Mouse (Mus musculus) heart, embryonic 16.5 days (tissue): Measurements from ENCODE around the gene Slco2a1. TPM values are rescaled to one million over a fixed set of nuclear protein-coding genes. Genes with fewer than 3 reads are reported as not detected.
A peak's percentile ranks its signal among the peaks of the same experiment; 100 is the strongest.

Experiments
- ATAC-seq: fragments of 200-750 bp; cut with Nextera tagmentation; replicated peaks from 2 replicates; pipeline ENCODE4 v1.8.0; 2017; ENCODE audit warnings: moderate number of reproducible peaks; ENCODE audit not compliant: insufficient read depth, low FRiP score; ENCODE audit errors: extremely low read depth
- H3K27ac ChIP-seq: fragments of 300-500 bp; sonication (generic); 2 replicates; pipeline ENCODE4 v1.5.1; 2014; ENCODE audit warnings: mild to moderate bottlenecking, low read length, control low read depth, moderate library complexity
- H3K27me3 ChIP-seq: fragments of 300-500 bp; sonication (generic); 2 replicates; pipeline ENCODE4 v1.6.1; 2014; ENCODE audit warnings: low read length, mixed read lengths; ENCODE audit not compliant: control insufficient read depth, insufficient read depth
- H3K36me3 ChIP-seq: fragments of 300-500 bp; sonication (generic); 2 replicates; pipeline ENCODE4 v1.6.1; 2014; ENCODE audit not compliant: control insufficient read depth, insufficient read depth
- H3K4me1 ChIP-seq: fragments of 300-500 bp; sonication (generic); 2 replicates; pipeline ENCODE4 v1.6.1; 2014; ENCODE audit warnings: low read length, mixed read lengths; ENCODE audit not compliant: control insufficient read depth, insufficient read depth
- H3K4me2 ChIP-seq: fragments of 300-500 bp; sonication (generic); 2 replicates; pipeline ENCODE4 v1.6.1; 2014; ENCODE audit warnings: low read depth, mild to moderate bottlenecking, control low read depth, low read length
- H3K4me3 ChIP-seq: fragments of 300-500 bp; sonication (generic); 2 replicates; pipeline ENCODE4 v1.5.1; 2014; ENCODE audit warnings: mild to moderate bottlenecking, control low read depth, low read length
- H3K9ac ChIP-seq: fragments of 300-500 bp; sonication (generic); 2 replicates; pipeline ENCODE4 v1.6.1; 2014; ENCODE audit warnings: low read length, control low read depth
- H3K9me3 ChIP-seq: fragments of 300-500 bp; sonication (generic); replicated peaks from 2 replicates; pipeline ENCODE4 v1.6.1; 2016; ENCODE audit warnings: low read length; ENCODE audit not compliant: control insufficient read depth
- WGBS: fragments of 180-500 bp; shearing (Covaris S2); extraction: QIAGEN DNeasy Blood & Tissue Kit; methylation state at CpG from one replicate; pipeline ENCODE4 v1.1.7; 2014; 5-methylcytosine and 5-hydroxymethylcytosine counted together
- polyA plus RNA-seq: library from polyadenylated mRNA; unstranded; fragments of >200 nt; fragmentation: Nextera tagmentation; extraction: Ambion mirVana; gene quantifications from 2 replicates; pipeline ENCODE4 v1.2.1, GENCODE M21; 2015

Gene Slco2a1
- polyA plus RNA-seq, 1 experiment from 2014 or later: 7.9 TPM

- Histone ChIP-seq H3K27ac (no peak overlapping the region), H3K9ac (no peak overlapping the region), H3K4me3 (no peak overlapping the region), H3K4me1 (no peaks in the 10 kb centered on the region), H3K27me3 (no peaks in the 10 kb centered on the region), H3K9me3 (no peaks in the 10 kb centered on the region; the same call in 1 of the 2 replicates), H3K4me2 (no peak overlapping the region), H3K36me3 (no peaks in the 10 kb centered on the region)
- WGBS: 91% methylated on average over 6 of the region's 6 CpGs
- no peak for ATAC-seq
Measured at GRCm38 (mm10) chr9:103063591-103063990, 75.1 kb downstream of the Slco2a1 start.

- no peak overlapping the region for H3K4me2 ChIP-seq
- 0 out of 2 replicates have a peak, but pooled peaks cover under 1% of the 10 kb centered on the region for H3K4me1 ChIP-seq
- no peak for ATAC-seq
- H3K9ac ChIP-seq: no peak overlapping the region
- H3K27ac ChIP-seq: no peak overlapping the region
- H3K36me3 ChIP-seq: no peaks in the 10 kb centered on the region
- H3K27me3 ChIP-seq: no peaks in the 10 kb centered on the region
- no peak overlapping the region for H3K4me3 ChIP-seq
- WGBS: 83% methylated on average over 8 of the region's 8 CpGs
- H3K9me3 ChIP-seq: no peaks in the 10 kb centered on the region; the same call in 1 of the 2 replicates
Measured at GRCm38 (mm10) chr9:103066845-103067244, 78.3 kb downstream of the Slco2a1 start.

- Histone ChIP-seq H3K36me3 (no peaks in the 10 kb centered on the region), H3K4me3 (no peak overlapping the region), H3K9me3 (no peaks in the 10 kb centered on the region; the same call in 1 of the 2 replicates), H3K4me1 (0 out of 2 replicates have a peak, but pooled peaks cover 4% of the 10 kb centered on the region), H3K4me2 (no peak overlapping the region), H3K27me3 (no peaks in the 10 kb centered on the region), H3K9ac (no peak overlapping the region), H3K27ac (no peak overlapping the region)
- whole genome bisulfite sequencing: 89% methylated on average over 11 of the region's 11 CpGs
- ATAC-seq: no peak
Measured at GRCm38 (mm10) chr9:103067651-103068050, 79.1 kb downstream of the Slco2a1 start.

GRCm38 (mm10) chr9:103068769-103069168 is 80.3 kb downstream of the Slco2a1 start:
- 76% methylated on average over 8 of the region's 8 CpGs for WGBS
- H3K4me2 ChIP-seq: no peak overlapping the region
- no peak for ATAC-seq

GRCm38 (mm10) chr9:103071541-103072203 is 83.2 kb downstream of the Slco2a1 start:
- Histone ChIP-seq H3K9me3 (no peaks in the 10 kb centered on the region; the same call in 1 of the 2 replicates), H3K27ac (no peak overlapping the region), H3K36me3 (peaks cover 4% of the 10 kb centered on the region; the same call in 1 of the 2 replicates), H3K4me1 (peaks cover 4% of the 10 kb centered on the region; the same call in 1 of the 2 replicates), H3K4me2 (no peak overlapping the region), H3K4me3 (no peak overlapping the region), H3K9ac (no peak overlapping the region), H3K27me3 (no peaks in the 10 kb centered on the region)
- 58% methylated on average over 7 of the region's 7 CpGs for WGBS
- ATAC-seq: no peak

More at GRCm38 (mm10) chr9:103068769-103069168, 80.3 kb downstream of the Slco2a1 start:
- Histone ChIP-seq H3K9me3 (no peaks in the 10 kb centered on the region; the same call in 1 of the 2 replicates), H3K27me3 (no peaks in the 10 kb centered on the region), H3K4me3 (no peak overlapping the region), H3K27ac (no peak overlapping the region), H3K9ac (no peak overlapping the region), H3K36me3 (no peaks in the 10 kb centered on the region), H3K4me1 (0 out of 2 replicates have a peak, but pooled peaks cover 4% of the 10 kb centered on the region)

- Histone ChIP-seq H3K9ac (no peak overlapping the region), H3K27ac (no peak overlapping the region), H3K4me1 (peaks cover 6% of the 10 kb centered on the region; the same call in 1 of the 2 replicates), H3K4me2 (no peak overlapping the region), H3K36me3 (peaks cover 4% of the 10 kb centered on the region; the same call in 1 of the 2 replicates), H3K27me3 (no peaks in the 10 kb centered on the region), H3K9me3 (no peaks in the 10 kb centered on the region; the same call in 1 of the 2 replicates), H3K4me3 (no peak overlapping the region)
- 88% methylated on average over 6 of the region's 6 CpGs for WGBS
- no peak for ATAC-seq
Measured at GRCm38 (mm10) chr9:103072204-103072599, 83.7 kb downstream of the Slco2a1 start.

- H3K4me1 ChIP-seq: peaks cover 6% of the 10 kb centered on the region; the same call in 1 of the 2 replicates
- no peak for ATAC-seq
- no peaks in the 10 kb centered on the region; the same call in 1 of the 2 replicates for H3K9me3 ChIP-seq
- no peak overlapping the region for H3K4me2 ChIP-seq
- no peak overlapping the region for H3K9ac ChIP-seq
- no peak overlapping the region for H3K27ac ChIP-seq
- peaks cover 4% of the 10 kb centered on the region; the same call in 1 of the 2 replicates for H3K36me3 ChIP-seq
- 65% methylated on average over 11 of the region's 11 CpGs for WGBS
- no peaks in the 10 kb centered on the region for H3K27me3 ChIP-seq
- H3K4me3 ChIP-seq: no peak overlapping the region
Measured at GRCm38 (mm10) chr9:103072926-103073515, 84.5 kb downstream of the Slco2a1 start.

- Histone ChIP-seq H3K4me3 (no peak overlapping the region), H3K9me3 (no peaks in the 10 kb centered on the region; the same call in 1 of the 2 replicates), H3K27ac (peak overlapping the region; percentile 33), H3K4me2 (no peak overlapping the region), H3K4me1 (peaks cover 8% of the 10 kb centered on the region; the same call in 1 of the 2 replicates), H3K36me3 (peaks cover 7% of the 10 kb centered on the region; the same call in 1 of the 2 replicates), H3K27me3 (no peaks in the 10 kb centered on the region), H3K9ac (no peak overlapping the region)
- ATAC-seq: peak; percentile 67
- 58% methylated on average over 21 of the region's 21 CpGs for WGBS
Measured at GRCm38 (mm10) chr9:103076836-103077531, 88.5 kb downstream of the Slco2a1 start.
